In the genomic region with DNA sequence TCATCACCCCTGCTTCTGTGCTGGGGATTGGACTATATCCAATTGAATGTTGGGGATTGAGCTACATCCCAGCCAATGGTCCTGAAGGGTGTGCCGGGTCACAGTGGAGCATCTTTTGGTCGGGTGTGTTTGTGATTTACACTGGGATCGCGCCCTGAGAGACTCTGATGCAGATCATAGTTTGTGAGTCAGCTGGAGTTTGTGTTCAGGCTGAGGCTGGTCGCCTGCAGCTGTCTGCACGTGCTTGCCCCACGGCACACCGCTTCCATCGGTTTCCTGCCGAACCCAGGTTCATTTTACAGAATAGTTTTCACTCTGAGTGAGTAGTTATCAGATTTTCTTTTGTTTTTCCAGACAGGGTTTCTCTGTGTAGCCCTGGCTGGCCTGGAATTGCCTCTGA, we compare ENCODE assay signal across 15 mouse cellular contexts. TPM values are rescaled to one million over a fixed set of nuclear protein-coding genes. Genes with fewer than 3 reads are reported as not detected.
A peak's percentile ranks its signal among the peaks of the same experiment; 100 is the strongest.
DNase-seq lines count a peak whose midpoint lies in the region; ATAC-seq and TF ChIP-seq lines count a peak whose summit lies in the region.
"Had no signal": no experiment of that assay in that cellular context is flagged by ENCODE, and none has a peak within 500 bp of the region (broad histone marks: within the 10 kb centered on the region; RNA-seq: fewer than 3 reads in every experiment).

No protein-coding gene starts in this region.

- H3K27me3 ChIP-seq in heart, embryonic 10.5 days (ENCODE audit: insufficient read depth, poor library complexity, severe bottlenecking) = no peaks in the 10 kb centered on the region
- H3K27me3 ChIP-seq in thymus, adult 2 months (ENCODE audit: control insufficient read depth, insufficient read depth, low read length) = no peaks in the 10 kb centered on the region
- H3K27me3 ChIP-seq in heart, embryonic 15.5 days = no peaks in the 10 kb centered on the region
- H3K27me3 ChIP-seq: midbrain, embryonic 15.5 days had no signal

- no peaks in the 10 kb centered on the region for H3K9me3 ChIP-seq in heart, embryonic 10.5 days
- no peaks in the 10 kb centered on the region for H3K9me3 ChIP-seq in heart, embryonic 15.5 days (replicated peaks)
- H3K9me3 ChIP-seq: forebrain, embryonic 10.5 days; midbrain, embryonic 15.5 days had no signal

- WGBS in heart, embryonic 10.5 days = 57% methylated on average over 10 of the region's 10 CpGs
- WGBS in thymus, adult 2 months = 81% methylated on average over 10 of the region's 10 CpGs
- WGBS in heart, embryonic 15.5 days = 49% methylated on average over 10 of the region's 10 CpGs

- H3K4me1 ChIP-seq in heart, embryonic 10.5 days = peaks cover 95% of the 10 kb centered on the region
- H3K4me1 ChIP-seq in thymus, adult 2 months (replicated peaks; ENCODE audit: control insufficient read depth, insufficient read depth, low read length) = peaks cover 65% of the 10 kb centered on the region
- peaks cover 98% of the 10 kb centered on the region for H3K4me1 ChIP-seq in heart, embryonic 15.5 days (replicated peaks)

- H3K4me2 ChIP-seq in heart, embryonic 15.5 days = no peak overlapping the region
- H3K4me2 ChIP-seq: midbrain, embryonic 15.5 days had no signal

- no peak for TF ChIP-seq POLR2A in thymus, adult 2 months (IDR thresholded peaks at IDR 0.05; ENCODE audit: control insufficient read depth, extremely low read depth, insufficient read depth, low read length, poor library complexity)

- intact Hi-C loops in heart, postnatal 25 days (cut with DNase I) = no loop called here

- no peak for TF ChIP-seq CTCF in thymus, adult 2 months (IDR thresholded peaks at IDR 0.05; ENCODE audit: borderline replicate concordance, control insufficient read depth, extremely low read depth, insufficient read depth, low read length, poor library complexity)

- H3K36me3 ChIP-seq in heart, embryonic 10.5 days = no peaks in the 10 kb centered on the region
- H3K36me3 ChIP-seq in thymus, adult 2 months (ENCODE audit: control insufficient read depth, insufficient read depth, low read length) = no peaks in the 10 kb centered on the region
- H3K36me3 ChIP-seq in heart, embryonic 15.5 days = 0 out of 2 replicates have a peak, but pooled peaks cover 2% of the 10 kb centered on the region
- H3K36me3 ChIP-seq: midbrain, embryonic 15.5 days had no signal

- no peak for DNase-seq in heart, embryonic 10.5 days (ENCODE audit: low spot score)
- no peak for DNase-seq in heart, postnatal 25 days (ENCODE audit: low spot score)
- DNase-seq in thymus, adult 2 months = no peak
- no peak for DNase-seq in thymus, postnatal 10 days (ENCODE audit: low spot score in 2 of 2)
- peak; percentile 14 for DNase-seq in thymus, postnatal 25 days
- DNase-seq in frontal cortex, postnatal 25 days (ENCODE audit: low spot score in 2 of 2) = no peak
- DNase-seq in Muller cell, postnatal 12 days (ENCODE audit: inconsistent ontology term) = no peak
- DNase-seq: kidney, postnatal 14 days; layer of hippocampus, postnatal 36 days; liver; lung, adult 2 months had no signal

- H3K9ac ChIP-seq in heart, embryonic 15.5 days = no peak overlapping the region
- H3K9ac ChIP-seq: midbrain, embryonic 15.5 days had no signal

- H3K4me3 ChIP-seq in heart, embryonic 10.5 days = no peak overlapping the region
- H3K4me3 ChIP-seq in thymus, adult 2 months (ENCODE audit: control insufficient read depth, insufficient read depth, low read length) = no peak overlapping the region
- no peak overlapping the region for H3K4me3 ChIP-seq in heart, embryonic 15.5 days
- H3K4me3 ChIP-seq: forebrain, embryonic 10.5 days; midbrain, embryonic 15.5 days had no signal

- H3K27ac ChIP-seq in heart, embryonic 10.5 days = peak overlapping the region; percentile 78
- peak overlapping the region; percentile 55; the same call in 1 of the 2 replicates for H3K27ac ChIP-seq in thymus, adult 2 months (ENCODE audit: control insufficient read depth, insufficient read depth, low read length)
- peak overlapping the region; percentile 65; the same call in 1 of the 2 replicates for H3K27ac ChIP-seq in heart, embryonic 15.5 days
- H3K27ac ChIP-seq: forebrain, embryonic 10.5 days; midbrain, embryonic 15.5 days had no signal

- ATAC-seq in heart, embryonic 15.5 days (replicated peaks; ENCODE audit: insufficient number of reproducible peaks, insufficient read depth, low FRiP score, low read depth) = no peak
- ATAC-seq: intestine, postnatal 0 days; midbrain, embryonic 15.5 days had no signal

RNA-seq across cellular contexts. Expression of a gene that starts 9.6 kb away (rescaled TPM):
- polyA plus RNA-seq in heart, embryonic 10.5 days (2016; fragmentation: Nextera tagmentation; extraction: Ambion mirVana) = 46.2 and 56.0 TPM in 2 replicates
- 10 to 100 TPM; 71.7 to 74.1 TPM for total RNA-seq in heart, postnatal 25 days (2021)
- polyA plus RNA-seq in thymus, adult 2 months (2012; rRNA removed) = 75.6 and 84.8 TPM in 2 replicates
- polyA plus RNA-seq in heart, embryonic 15.5 days (2015; fragmentation: Nextera tagmentation; extraction: Ambion mirVana) = 42.1 and 48.8 TPM in 2 replicates
